Mouse (Mus musculus) MEL (cell line): ENCODE data around the gene Thsd7a.

ENCODE experiments used
- ELF1 ChIP-seq: IDR thresholded peaks from 2 replicates; pipeline ENCODE4 v1.6.1; 2014; ENCODE audit warnings: low read depth, mild to moderate bottlenecking, inconsistent platforms, low read length, improper control_type of control experiment, moderate library complexity
- EP300 ChIP-seq, 2 experiments: IDR thresholded peaks; 2 replicates each; pipeline ENCODE4 v1.6.1; 2011; ENCODE audit warnings: improper control_type of control experiment in 2 of 2, low read length in 2 of 2, low read depth in 1 of 2, mild to moderate bottlenecking in 1 of 2
- HCFC1 ChIP-seq: IDR thresholded peaks from 2 replicates; pipeline ENCODE4 v1.6.1; 2012; ENCODE audit warnings: low read depth, mild to moderate bottlenecking, inconsistent platforms, low read length, improper control_type of control experiment, moderate library complexity
- POLR2A ChIP-seq, 2 experiments: IDR thresholded peaks; 2 replicates each; pipeline ENCODE4 v1.6.1; 2011 to 2012; ENCODE audit warnings: low read length in 2 of 2, mild to moderate bottlenecking in 2 of 2, control low read depth in 1 of 2, improper control_type of control experiment in 1 of 2, low read depth in 1 of 2, moderate library complexity in 1 of 2; ENCODE audit not compliant: control insufficient read depth in 1 of 2, insufficient read depth in 1 of 2, poor library complexity in 1 of 2

GRCm38 (mm10) chr6:12581143-12581542, 168.1 kb downstream of the Thsd7a start:
- TF ChIP-seq ELF1 (no peak), EP300 (IDR thresholded peaks at IDR 0.05; ENCODE audit: low read depth in 1 of 2, low read length in 2 of 2) (no peak), POLR2A (IDR thresholded peaks at IDR 0.05; ENCODE audit: control insufficient read depth in 1 of 2, insufficient read depth in 1 of 2, low read depth in 1 of 2, low read length in 2 of 2, poor library complexity in 1 of 2) (no peak), HCFC1 (no peak)
